Mouse (Mus musculus): ENCODE measurements at regions not wholly inside any gene's neighbourhood (a gene's known extent, or its start where the extent isn't known, plus 50 kb on each side); places are given as distances from the start of the nearest gene placed in this dataset.

DNA sequence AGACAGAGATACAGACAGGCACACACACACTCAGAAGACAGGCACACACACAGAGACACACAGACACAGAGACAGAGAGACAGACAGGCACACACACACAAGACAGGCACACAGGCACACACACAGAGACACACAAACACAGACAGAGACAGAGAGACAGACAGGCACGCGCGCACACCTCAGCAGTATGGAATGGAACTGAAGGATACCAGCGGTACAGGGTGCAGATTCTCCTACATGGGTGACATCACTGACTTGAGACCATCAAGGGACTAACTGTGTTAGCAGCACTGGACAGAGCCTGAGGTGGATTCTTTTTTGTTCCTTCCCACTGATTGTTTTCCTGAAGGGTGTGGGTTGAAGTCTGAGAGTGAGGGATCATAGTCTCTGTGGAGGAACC is 129.1 kb upstream of the Runx1 start:
- peaks cover 45% of the 10 kb centered on the region for H3K4me1 ChIP-seq (replicated peaks; ENCODE audit: control insufficient read depth, insufficient read depth, low read length)
- WGBS, result 96% methylated on average over 4 of the region's 4 CpGs
- no peak overlapping the region for H3K9ac ChIP-seq (ENCODE audit: low read length)
- no peaks in the 10 kb centered on the region for H3K9me3 ChIP-seq (ENCODE audit: control insufficient read depth, low read length)
- H3K4me2 ChIP-seq (ENCODE audit: low read length), result no peak overlapping the region
- DNase-seq (ENCODE audit: low spot score) (no peak), ATAC-seq (replicated peaks; ENCODE audit: low FRiP score, low TSS enrichment, low read depth) (peak; percentile 48)
- H3K4me3 ChIP-seq (ENCODE audit: low read depth, low read length), result no peak overlapping the region
- H3K27ac ChIP-seq (ENCODE audit: low read depth), result peak overlapping the region; percentile 0; the same call in 1 of the 2 replicates
- H3K27me3 ChIP-seq (replicated peaks; ENCODE audit: control insufficient read depth, insufficient read depth, low read length), result no peaks in the 10 kb centered on the region
- H3K36me3 ChIP-seq (ENCODE audit: control insufficient read depth, insufficient read depth, low read length), result no peaks in the 10 kb centered on the region

DNA sequence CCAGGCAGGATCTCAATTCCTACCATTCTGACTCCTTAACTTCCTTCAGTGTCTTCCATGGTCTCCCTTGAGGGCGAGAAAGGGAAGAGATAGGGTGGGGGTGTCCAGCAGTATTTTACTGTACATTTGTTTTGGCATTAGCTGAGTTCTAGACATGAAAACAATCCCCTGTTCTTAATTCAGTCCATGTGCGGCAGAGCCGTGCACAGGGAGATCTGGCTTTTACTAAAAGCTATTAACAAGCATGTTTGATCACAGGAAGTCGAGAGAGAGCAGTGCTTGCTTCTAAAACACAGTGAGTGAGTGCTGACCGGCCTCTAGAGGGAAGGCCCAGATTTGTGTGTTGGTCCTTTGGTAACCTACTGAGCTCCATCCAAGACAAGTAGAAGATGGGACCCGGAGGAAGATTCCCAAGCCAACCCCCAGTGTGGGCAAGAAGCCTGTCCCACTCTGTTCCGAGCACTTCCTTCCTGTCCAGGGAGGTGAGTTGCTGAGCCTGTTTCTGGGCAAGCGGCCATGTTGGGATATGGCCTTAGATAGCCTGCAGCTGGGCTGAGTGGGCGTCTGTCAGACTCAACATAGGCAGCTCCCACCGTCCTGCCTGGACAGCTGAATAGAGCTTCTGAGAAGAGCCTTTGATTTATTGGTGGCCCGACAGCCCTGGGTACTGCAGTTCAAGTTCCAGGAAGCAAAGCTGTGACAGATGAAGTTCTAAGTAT is 128.1 kb upstream of the Runx1 start:
- Histone ChIP-seq H3K27me3 (replicated peaks; ENCODE audit: control insufficient read depth, insufficient read depth, low read length) (no peaks in the 10 kb centered on the region), H3K4me3 (ENCODE audit: low read depth, low read length) (no peak overlapping the region), H3K9ac (ENCODE audit: low read length) (no peak overlapping the region), H3K4me1 (replicated peaks; ENCODE audit: control insufficient read depth, insufficient read depth, low read length) (peaks cover 45% of the 10 kb centered on the region), H3K4me2 (ENCODE audit: low read length) (no peak overlapping the region), H3K36me3 (ENCODE audit: control insufficient read depth, insufficient read depth, low read length) (no peaks in the 10 kb centered on the region), H3K27ac (ENCODE audit: low read depth) (peak overlapping the region; percentile 47; the same call in 1 of the 2 replicates), H3K9me3 (ENCODE audit: control insufficient read depth, low read length) (no peaks in the 10 kb centered on the region)
- WGBS, result 31% methylated on average over 11 of the region's 11 CpGs
- ATAC-seq (replicated peaks; ENCODE audit: low FRiP score, low TSS enrichment, low read depth), result peak; percentile 62
- DNase-seq (ENCODE audit: low spot score), result peak; percentile 71

DNA sequence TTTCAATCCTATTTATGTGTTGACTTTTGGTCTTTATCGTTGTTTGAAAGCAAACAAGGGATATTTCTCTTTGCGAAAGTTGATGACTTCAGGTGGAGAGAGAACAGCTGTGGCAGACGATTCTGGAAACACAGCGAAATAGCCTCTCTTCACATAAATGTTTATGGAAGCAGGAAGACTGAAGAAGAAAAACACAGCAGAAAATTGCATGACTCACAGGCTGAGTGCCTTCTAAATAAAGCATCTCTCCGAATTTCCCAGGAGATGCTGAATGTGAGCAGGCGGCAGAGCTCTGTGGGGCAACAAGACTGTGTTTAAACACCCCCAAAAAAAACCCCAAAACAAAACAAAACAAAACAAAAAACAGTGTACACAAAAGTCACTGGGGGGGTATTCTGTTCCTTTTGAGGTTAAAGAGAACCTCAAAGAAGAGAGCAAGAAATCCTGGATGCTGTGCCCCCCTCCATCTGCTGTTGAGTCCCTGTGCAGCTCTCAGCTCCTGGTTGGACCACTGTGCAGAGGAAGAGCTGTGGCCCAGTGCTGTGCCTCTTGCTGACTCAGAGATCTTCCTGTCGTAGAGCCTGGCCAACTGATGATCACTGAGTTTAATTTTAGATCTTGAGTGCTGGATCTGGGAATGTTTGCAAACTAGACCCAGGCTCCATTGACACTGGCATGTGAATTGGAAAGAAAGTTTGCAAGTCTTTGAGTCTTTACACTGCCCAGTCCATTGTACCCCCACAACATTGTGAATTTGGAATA is 126.6 kb upstream of the Runx1 start:
- no peak overlapping the region for H3K4me3 ChIP-seq (ENCODE audit: low read depth, low read length)
- H3K36me3 ChIP-seq (ENCODE audit: control insufficient read depth, insufficient read depth, low read length), result no peaks in the 10 kb centered on the region
- H3K9me3 ChIP-seq (ENCODE audit: control insufficient read depth, low read length), result no peaks in the 10 kb centered on the region
- no peak overlapping the region for H3K4me2 ChIP-seq (ENCODE audit: low read length)
- 25% methylated on average over 7 of the region's 7 CpGs for WGBS
- no peaks in the 10 kb centered on the region for H3K27me3 ChIP-seq (replicated peaks; ENCODE audit: control insufficient read depth, insufficient read depth, low read length)
- peak overlapping the region; percentile 57 for H3K27ac ChIP-seq (ENCODE audit: low read depth)
- ATAC-seq (replicated peaks; ENCODE audit: low FRiP score, low TSS enrichment, low read depth) (no peak), DNase-seq (ENCODE audit: low spot score) (no peak)
- H3K4me1 ChIP-seq (replicated peaks; ENCODE audit: control insufficient read depth, insufficient read depth, low read length), result peaks cover 41% of the 10 kb centered on the region
- no peak overlapping the region for H3K9ac ChIP-seq (ENCODE audit: low read length)

DNA sequence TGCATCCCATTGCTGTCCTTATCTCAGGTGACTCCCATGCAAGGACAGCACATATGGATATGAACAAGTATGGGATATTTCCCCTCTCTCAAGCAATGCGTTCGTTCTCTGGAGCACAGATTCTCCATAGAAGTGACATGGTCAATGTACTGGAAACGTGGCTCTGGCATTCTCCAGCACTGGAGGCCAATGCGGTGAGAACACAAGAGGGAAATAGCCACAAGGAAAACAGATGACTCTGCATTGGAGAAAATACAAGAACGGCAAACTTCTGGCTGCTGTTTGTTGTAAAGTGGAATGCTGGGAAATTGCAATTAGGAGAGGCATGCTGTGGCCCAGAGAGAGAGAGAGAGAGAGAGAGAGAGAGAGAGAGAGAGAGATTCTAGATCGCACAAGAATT is 125.6 kb upstream of the Runx1 start:
- 64% methylated on average over 6 of the region's 6 CpGs for WGBS
- Histone ChIP-seq H3K27me3 (replicated peaks; ENCODE audit: control insufficient read depth, insufficient read depth, low read length) (no peaks in the 10 kb centered on the region), H3K36me3 (ENCODE audit: control insufficient read depth, insufficient read depth, low read length) (no peaks in the 10 kb centered on the region), H3K9me3 (ENCODE audit: control insufficient read depth, low read length) (no peaks in the 10 kb centered on the region), H3K4me3 (ENCODE audit: low read depth, low read length) (no peak overlapping the region), H3K9ac (ENCODE audit: low read length) (no peak overlapping the region), H3K4me2 (ENCODE audit: low read length) (no peak overlapping the region), H3K27ac (ENCODE audit: low read depth) (0 out of 2 replicates have a peak overlapping the region, but pooled peaks have one; percentile 27), H3K4me1 (replicated peaks; ENCODE audit: control insufficient read depth, insufficient read depth, low read length) (peaks cover 41% of the 10 kb centered on the region)
- DNase-seq (ENCODE audit: low spot score) (no peak), ATAC-seq (replicated peaks; ENCODE audit: low FRiP score, low TSS enrichment, low read depth) (no peak)

DNA sequence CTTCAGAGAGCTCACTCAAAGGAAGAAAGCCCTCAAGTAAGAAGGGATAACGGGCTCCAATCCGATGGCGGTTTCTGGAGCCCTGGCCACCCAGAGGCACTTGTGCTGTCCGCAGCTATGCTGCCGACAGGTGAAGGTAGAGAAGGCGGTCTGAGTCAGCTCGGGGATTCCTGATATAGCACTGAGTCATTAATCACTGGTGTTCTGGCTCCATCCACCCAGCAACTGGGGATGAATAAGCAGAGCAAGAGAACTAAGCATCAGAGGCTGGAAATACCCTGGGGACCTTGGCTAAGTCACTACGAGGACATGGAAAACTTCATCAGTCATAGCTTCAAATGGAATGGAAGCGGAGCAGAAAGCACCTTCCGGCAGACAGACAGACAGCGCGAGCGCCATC is 122.5 kb upstream of the Runx1 start:
- Histone ChIP-seq H3K4me2 (ENCODE audit: low read length) (no peak overlapping the region), H3K4me1 (replicated peaks; ENCODE audit: control insufficient read depth, insufficient read depth, low read length) (peaks cover 18% of the 10 kb centered on the region), H3K4me3 (ENCODE audit: low read depth, low read length) (no peak overlapping the region), H3K9me3 (ENCODE audit: control insufficient read depth, low read length) (no peaks in the 10 kb centered on the region), H3K9ac (ENCODE audit: low read length) (no peak overlapping the region), H3K36me3 (ENCODE audit: control insufficient read depth, insufficient read depth, low read length) (no peaks in the 10 kb centered on the region), H3K27ac (ENCODE audit: low read depth) (no peak overlapping the region), H3K27me3 (replicated peaks; ENCODE audit: control insufficient read depth, insufficient read depth, low read length) (no peaks in the 10 kb centered on the region)
- 93% methylated on average over 13 of the region's 13 CpGs for WGBS
- ATAC-seq (replicated peaks; ENCODE audit: low FRiP score, low TSS enrichment, low read depth), result no peak
- DNase-seq (ENCODE audit: low spot score), result no peak

DNA sequence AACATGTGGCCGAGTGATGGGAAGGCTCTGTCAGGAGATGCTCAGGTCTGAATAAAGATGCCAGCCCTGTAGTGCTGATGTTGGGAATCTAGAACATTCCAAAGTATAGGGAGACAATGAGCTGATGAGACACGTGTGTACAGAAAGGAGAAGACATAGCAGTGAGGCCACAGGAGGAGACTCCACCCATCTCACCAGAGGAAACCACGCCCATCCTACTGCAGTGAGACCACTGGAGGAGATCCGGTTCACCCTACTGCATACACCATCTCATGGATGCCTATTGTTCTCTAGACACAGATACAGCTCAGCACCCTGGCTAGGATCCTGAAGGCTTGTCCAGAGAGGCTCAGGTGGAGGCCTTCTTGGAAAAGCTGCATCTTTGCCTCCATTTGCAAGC is 120.6 kb upstream of the Runx1 start:
- Histone ChIP-seq H3K36me3 (ENCODE audit: control insufficient read depth, insufficient read depth, low read length) (no peaks in the 10 kb centered on the region), H3K9me3 (ENCODE audit: control insufficient read depth, low read length) (no peaks in the 10 kb centered on the region), H3K27ac (ENCODE audit: low read depth) (no peak overlapping the region), H3K4me3 (ENCODE audit: low read depth, low read length) (no peak overlapping the region), H3K9ac (ENCODE audit: low read length) (no peak overlapping the region), H3K4me1 (replicated peaks; ENCODE audit: control insufficient read depth, insufficient read depth, low read length) (peaks cover 3% of the 10 kb centered on the region; the same call in 1 of the 2 replicates), H3K4me2 (ENCODE audit: low read length) (no peak overlapping the region), H3K27me3 (replicated peaks; ENCODE audit: control insufficient read depth, insufficient read depth, low read length) (no peaks in the 10 kb centered on the region)
- no peak for DNase-seq (ENCODE audit: low spot score)
- no peak for ATAC-seq (replicated peaks; ENCODE audit: low FRiP score, low TSS enrichment, low read depth)
- WGBS, result 83% methylated on average over 4 of the region's 4 CpGs

DNA sequence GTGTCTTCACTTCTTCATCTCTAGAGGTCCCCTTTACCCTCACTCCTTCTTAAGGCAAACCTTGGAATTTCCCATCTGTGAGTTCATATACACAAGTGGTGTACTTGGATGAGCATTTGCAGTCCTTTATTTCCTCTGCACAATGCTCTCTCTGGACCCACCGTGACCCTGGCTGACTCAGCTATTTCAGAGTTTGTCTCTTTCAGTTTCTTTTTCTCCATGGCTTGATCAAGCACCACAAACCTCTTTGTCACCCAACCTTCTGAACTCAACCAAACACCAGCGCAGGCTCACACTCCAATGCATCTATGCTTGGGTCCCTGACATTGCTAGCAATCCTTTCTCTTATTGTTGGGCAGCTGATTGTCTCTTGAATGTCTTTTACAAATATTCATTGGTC is 118.0 kb upstream of the Runx1 start:
- Histone ChIP-seq H3K4me3 (ENCODE audit: low read depth, low read length) (no peak overlapping the region), H3K9ac (ENCODE audit: low read length) (no peak overlapping the region), H3K9me3 (ENCODE audit: control insufficient read depth, low read length) (no peaks in the 10 kb centered on the region), H3K27me3 (replicated peaks; ENCODE audit: control insufficient read depth, insufficient read depth, low read length) (no peaks in the 10 kb centered on the region), H3K36me3 (ENCODE audit: control insufficient read depth, insufficient read depth, low read length) (no peaks in the 10 kb centered on the region), H3K4me2 (ENCODE audit: low read length) (no peak overlapping the region), H3K4me1 (replicated peaks; ENCODE audit: control insufficient read depth, insufficient read depth, low read length) (peaks cover 9% of the 10 kb centered on the region), H3K27ac (ENCODE audit: low read depth) (no peak overlapping the region)
- WGBS, result 80% methylated on average over 2 of the region's 2 CpGs
- no peak for ATAC-seq (replicated peaks; ENCODE audit: low FRiP score, low TSS enrichment, low read depth)
- DNase-seq (ENCODE audit: low spot score), result no peak

DNA sequence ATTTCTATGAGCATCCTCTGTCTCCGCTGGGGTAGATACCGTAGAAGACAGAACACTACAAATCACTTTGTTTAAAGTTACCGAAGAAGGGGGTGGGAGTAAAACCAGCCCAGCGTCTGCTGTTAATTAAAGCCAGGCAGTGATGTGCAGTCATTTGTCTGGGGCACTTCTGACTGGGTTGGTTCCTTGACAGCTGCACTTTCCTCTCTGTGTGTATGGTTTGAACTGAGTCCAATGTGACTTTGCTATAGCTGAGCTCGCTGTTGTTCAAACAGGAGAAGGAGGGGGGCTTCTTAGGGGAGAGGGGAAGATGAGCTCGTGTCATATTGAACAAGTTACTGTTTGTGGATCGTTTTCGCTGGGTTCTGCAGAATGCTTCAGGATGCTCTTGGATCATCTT is 113.7 kb upstream of the Runx1 start:
- Histone ChIP-seq H3K4me1 (replicated peaks; ENCODE audit: control insufficient read depth, insufficient read depth, low read length) (peaks cover 9% of the 10 kb centered on the region), H3K27me3 (replicated peaks; ENCODE audit: control insufficient read depth, insufficient read depth, low read length) (no peaks in the 10 kb centered on the region), H3K27ac (ENCODE audit: low read depth) (no peak overlapping the region), H3K9me3 (ENCODE audit: control insufficient read depth, low read length) (no peaks in the 10 kb centered on the region), H3K9ac (ENCODE audit: low read length) (no peak overlapping the region), H3K36me3 (ENCODE audit: control insufficient read depth, insufficient read depth, low read length) (no peaks in the 10 kb centered on the region), H3K4me3 (ENCODE audit: low read depth, low read length) (no peak overlapping the region), H3K4me2 (ENCODE audit: low read length) (no peak overlapping the region; the same call in 1 of the 2 replicates)
- no peak for DNase-seq (ENCODE audit: low spot score)
- ATAC-seq (replicated peaks; ENCODE audit: low FRiP score, low TSS enrichment, low read depth), result no peak
- 17% methylated on average over 8 of the region's 8 CpGs for WGBS

All from intestine, embryonic 14.5 days (tissue).